28 mouse cellular contexts compared by ENCODE assay signal in genomic region chr2:101717162-101717561, GRCm38 (mm10). TPM values are rescaled to one million over a fixed set of nuclear protein-coding genes. Genes with fewer than 3 reads are reported as not detected.
A peak's percentile ranks its signal among the peaks of the same experiment; 100 is the strongest.
DNase-seq lines count a peak whose midpoint lies in the region; ATAC-seq lines count a peak whose summit lies in the region.
"Had no signal": no experiment of that assay in that cellular context is flagged by ENCODE, and none has a peak within 500 bp of the region (broad histone marks: within the 10 kb centered on the region; RNA-seq: fewer than 3 reads in every experiment).

No protein-coding gene starts in this region.

- no peak for DNase-seq in hindbrain, embryonic 11.5 days (ENCODE audit: low spot score)
- no peak for DNase-seq in kidney, postnatal 25 days
- DNase-seq in midbrain, embryonic 11.5 days (ENCODE audit: low spot score, missing footprints) = no peak
- no peak for DNase-seq in cerebellum, adult 9-11 months
- DNase-seq: adrenal gland, postnatal 10 days; adrenal gland, postnatal 36 days; B cell, adult 2 months; cerebellum, adult 18-20 months; cerebellum, adult 9-10 months; cerebellum, postnatal 25 days; embryo, embryonic 11 days; forebrain, postnatal 0 days; gastrocnemius, postnatal 25 days; heart, adult 18-20 months; heart, postnatal 10 days; heart, postnatal 36 days had no signal

- no peak overlapping the region for H3K4me3 ChIP-seq in hindbrain, embryonic 12.5 days
- H3K4me3 ChIP-seq in hindbrain, embryonic 11.5 days (ENCODE audit: low read depth, low read length) = no peak overlapping the region
- no peak overlapping the region for H3K4me3 ChIP-seq in kidney, embryonic 16.5 days (ENCODE audit: low read length)
- H3K4me3 ChIP-seq in midbrain, embryonic 12.5 days = no peak overlapping the region
- H3K4me3 ChIP-seq in midbrain, embryonic 11.5 days (ENCODE audit: low read depth, low read length) = no peak overlapping the region
- H3K4me3 ChIP-seq: embryonic facial prominence, embryonic 12.5 days; embryonic facial prominence, embryonic 15.5 days; heart, embryonic 12.5 days; heart, embryonic 15.5 days; hindbrain, embryonic 10.5 days; hindbrain, embryonic 15.5 days had no signal

- H3K27ac ChIP-seq in hindbrain, embryonic 12.5 days = no peak overlapping the region
- H3K27ac ChIP-seq in hindbrain, embryonic 11.5 days (ENCODE audit: low read depth, low read length) = no peak overlapping the region
- H3K27ac ChIP-seq in kidney, embryonic 16.5 days (ENCODE audit: low read length) = no peak overlapping the region
- H3K27ac ChIP-seq in midbrain, embryonic 12.5 days (replicated peaks) = no peak overlapping the region
- no peak overlapping the region for H3K27ac ChIP-seq in midbrain, embryonic 11.5 days (ENCODE audit: low read depth, low read length)
- H3K27ac ChIP-seq: embryonic facial prominence, embryonic 12.5 days; embryonic facial prominence, embryonic 15.5 days; heart, embryonic 15.5 days; hindbrain, embryonic 10.5 days; hindbrain, embryonic 15.5 days had no signal

- H3K9ac ChIP-seq in hindbrain, embryonic 12.5 days = no peak overlapping the region
- no peak overlapping the region for H3K9ac ChIP-seq in hindbrain, embryonic 11.5 days (ENCODE audit: low read depth, low read length)
- no peak overlapping the region for H3K9ac ChIP-seq in kidney, embryonic 16.5 days (replicated peaks; ENCODE audit: low read length)
- H3K9ac ChIP-seq in midbrain, embryonic 12.5 days (replicated peaks) = no peak overlapping the region
- no peak overlapping the region for H3K9ac ChIP-seq in midbrain, embryonic 11.5 days (ENCODE audit: low read length)
- H3K9ac ChIP-seq: embryonic facial prominence, embryonic 12.5 days; embryonic facial prominence, embryonic 15.5 days; forebrain, postnatal 0 days; heart, embryonic 12.5 days; heart, embryonic 15.5 days; hindbrain, embryonic 15.5 days had no signal

- H3K36me3 ChIP-seq in hindbrain, embryonic 12.5 days = no peaks in the 10 kb centered on the region
- H3K36me3 ChIP-seq in hindbrain, embryonic 11.5 days (ENCODE audit: control insufficient read depth, insufficient read depth, low read length) = 0 out of 2 replicates have a peak, but pooled peaks cover 4% of the 10 kb centered on the region
- H3K36me3 ChIP-seq in kidney, embryonic 16.5 days (ENCODE audit: insufficient read depth, low read length) = peaks cover 38% of the 10 kb centered on the region
- H3K36me3 ChIP-seq in midbrain, embryonic 12.5 days = 0 out of 2 replicates have a peak, but pooled peaks cover 14% of the 10 kb centered on the region
- 0 out of 2 replicates have a peak, but pooled peaks cover 5% of the 10 kb centered on the region for H3K36me3 ChIP-seq in midbrain, embryonic 11.5 days (ENCODE audit: control insufficient read depth, insufficient read depth, low read length)
- H3K36me3 ChIP-seq: G1E; heart, embryonic 15.5 days; hindbrain, embryonic 15.5 days had no signal

- H3K9me3 ChIP-seq in hindbrain, embryonic 12.5 days (replicated peaks) = no peaks in the 10 kb centered on the region
- H3K9me3 ChIP-seq in hindbrain, embryonic 11.5 days (ENCODE audit: control insufficient read depth, low read length) = no peaks in the 10 kb centered on the region
- H3K9me3 ChIP-seq in kidney, embryonic 16.5 days (ENCODE audit: low read length) = no peaks in the 10 kb centered on the region
- no peaks in the 10 kb centered on the region for H3K9me3 ChIP-seq in midbrain, embryonic 12.5 days
- H3K9me3 ChIP-seq in midbrain, embryonic 11.5 days (ENCODE audit: control insufficient read depth, low read length) = no peaks in the 10 kb centered on the region
- H3K9me3 ChIP-seq: embryonic facial prominence, embryonic 12.5 days; embryonic facial prominence, embryonic 15.5 days; G1E; heart, embryonic 12.5 days; heart, embryonic 15.5 days; hindbrain, embryonic 10.5 days; hindbrain, embryonic 15.5 days had no signal

- ATAC-seq in hindbrain, embryonic 12.5 days (ENCODE audit: low FRiP score) = 0 out of 2 replicates have a peak, but pooled peaks have one; percentile 19
- ATAC-seq in hindbrain, embryonic 11.5 days (ENCODE audit: low FRiP score) = no peak
- ATAC-seq in kidney, embryonic 16.5 days (ENCODE audit: low FRiP score, low TSS enrichment) = peak; percentile 65
- 0 out of 2 replicates have a peak, but pooled peaks have one; percentile 27 for ATAC-seq in midbrain, embryonic 12.5 days (ENCODE audit: low FRiP score, low read depth)
- no peak for ATAC-seq in midbrain, embryonic 11.5 days (ENCODE audit: low FRiP score)
- ATAC-seq: forebrain, embryonic 14.5 days; forebrain, postnatal 0 days; Patski had no signal

- H3K4me2 ChIP-seq in hindbrain, embryonic 12.5 days (replicated peaks) = no peak overlapping the region
- no peak overlapping the region for H3K4me2 ChIP-seq in hindbrain, embryonic 11.5 days (replicated peaks; ENCODE audit: low read depth, low read length)
- no peak overlapping the region for H3K4me2 ChIP-seq in kidney, embryonic 16.5 days (replicated peaks; ENCODE audit: low read depth, low read length)
- no peak overlapping the region for H3K4me2 ChIP-seq in midbrain, embryonic 12.5 days (replicated peaks)
- no peak overlapping the region for H3K4me2 ChIP-seq in midbrain, embryonic 11.5 days
- H3K4me2 ChIP-seq: embryonic facial prominence, embryonic 12.5 days; embryonic facial prominence, embryonic 15.5 days; heart, embryonic 12.5 days; heart, embryonic 15.5 days; hindbrain, embryonic 15.5 days had no signal

- WGBS in hindbrain, embryonic 12.5 days = 94% methylated on average over 13 of the region's 13 CpGs
- WGBS in hindbrain, embryonic 11.5 days = 92% methylated on average over 13 of the region's 13 CpGs
- WGBS in kidney, embryonic 16.5 days = 72% methylated on average over 13 of the region's 13 CpGs
- WGBS in midbrain, embryonic 12.5 days = 95% methylated on average over 13 of the region's 13 CpGs
- 97% methylated on average over 13 of the region's 13 CpGs for WGBS in midbrain, embryonic 11.5 days

- no peaks in the 10 kb centered on the region for H3K27me3 ChIP-seq in hindbrain, embryonic 12.5 days
- no peaks in the 10 kb centered on the region for H3K27me3 ChIP-seq in hindbrain, embryonic 11.5 days (ENCODE audit: control insufficient read depth, insufficient read depth, low read length)
- no peaks in the 10 kb centered on the region for H3K27me3 ChIP-seq in kidney, embryonic 16.5 days (ENCODE audit: insufficient read depth, low read length)
- no peaks in the 10 kb centered on the region for H3K27me3 ChIP-seq in midbrain, embryonic 12.5 days
- H3K27me3 ChIP-seq in midbrain, embryonic 11.5 days (ENCODE audit: control insufficient read depth, insufficient read depth, low read length) = no peaks in the 10 kb centered on the region
- H3K27me3 ChIP-seq: embryonic facial prominence, embryonic 12.5 days; embryonic facial prominence, embryonic 15.5 days; heart, embryonic 12.5 days; heart, embryonic 15.5 days; hindbrain, embryonic 15.5 days; Patski had no signal

- H3K4me1 ChIP-seq in hindbrain, embryonic 12.5 days = peaks cover 2% of the 10 kb centered on the region; the same call in 1 of the 2 replicates
- H3K4me1 ChIP-seq in hindbrain, embryonic 11.5 days (replicated peaks; ENCODE audit: control insufficient read depth, insufficient read depth, low read length) = no peaks in the 10 kb centered on the region
- H3K4me1 ChIP-seq in kidney, embryonic 16.5 days (ENCODE audit: insufficient read depth, low read length) = no peaks in the 10 kb centered on the region
- peaks cover 2% of the 10 kb centered on the region for H3K4me1 ChIP-seq in midbrain, embryonic 12.5 days
- peaks cover 2% of the 10 kb centered on the region for H3K4me1 ChIP-seq in midbrain, embryonic 11.5 days (ENCODE audit: control insufficient read depth, insufficient read depth, low read length)

RNA-seq across cellular contexts. Expression of gene Traf6, which starts 38.9 kb away (rescaled TPM):
- polyA plus RNA-seq in hindbrain, embryonic 12.5 days (2016; fragmentation: Nextera tagmentation; extraction: Ambion mirVana) = 14.0 and 15.8 TPM in 2 replicates
- polyA plus RNA-seq in hindbrain, embryonic 11.5 days (2014; fragmentation: Nextera tagmentation; extraction: Ambion mirVana) = 16.5 and 19.2 TPM in 2 replicates
- 10.4 and 11.9 TPM in 2 replicates for polyA plus RNA-seq in kidney, embryonic 16.5 days (2015; fragmentation: Nextera tagmentation; extraction: Ambion mirVana)
- 16.5 and 17.8 TPM in 2 replicates for polyA plus RNA-seq in midbrain, embryonic 12.5 days (2016; fragmentation: Nextera tagmentation; extraction: Ambion mirVana)
- polyA plus RNA-seq in midbrain, embryonic 11.5 days (2014; fragmentation: Nextera tagmentation; extraction: Ambion mirVana) = 23.9 and 24.6 TPM in 2 replicates

Comparison
In these comparisons a context has a peak if more than half of its experiments do, and no peak if none do; other contexts are left out.
1. ATAC-seq: peak in hindbrain, embryonic 12.5 days (single experiment), kidney, embryonic 16.5 days (single experiment) and midbrain, embryonic 12.5 days (single experiment); none in hindbrain, embryonic 11.5 days (single experiment) and midbrain, embryonic 11.5 days (single experiment).